Mouse (Mus musculus) CH12.LX (cell line): ENCODE data around the gene Camta1. TPM values are rescaled to one million over a fixed set of nuclear protein-coding genes. Genes with fewer than 3 reads are reported as not detected.

ENCODE experiments used
- DNase-seq: peaks from one replicate; pipeline ENCODE4 v3.0.0-alpha.2; 2013; ENCODE audit errors: extremely low read depth
- H3K27ac ChIP-seq: 2 replicates; pipeline ENCODE4 v1.5.1; 2012; ENCODE audit warnings: low read depth, mild to moderate bottlenecking, control low read depth, moderate library complexity; ENCODE audit not compliant: insufficient read depth
- H3K27me3 ChIP-seq: replicated peaks from 2 replicates; pipeline ENCODE3; 2012; ENCODE audit warnings: inconsistent platforms
- H3K36me3 ChIP-seq, 2 experiments: replicated peaks in 1 of 2; 2 replicates each; pipeline versions ENCODE3 to v1.6.1; 2012; ENCODE audit warnings: inconsistent platforms in 1 of 2, low read length in 1 of 2, mild to moderate bottlenecking in 1 of 2, mixed read lengths in 1 of 2, moderate library complexity in 1 of 2; ENCODE audit not compliant: control insufficient read depth in 1 of 2, insufficient read depth in 1 of 2
- H3K4me1 ChIP-seq, 2 experiments: 2 replicates each; pipeline ENCODE4 v1.6.1; 2012; ENCODE audit warnings: inconsistent platforms in 1 of 2, moderate library complexity in 1 of 2; ENCODE audit not compliant: insufficient read depth in 2 of 2, control insufficient read depth in 1 of 2
- H3K4me2 ChIP-seq: 2 replicates; pipeline ENCODE4 v1.6.1; 2012; ENCODE audit warnings: low read depth, mild to moderate bottlenecking, control low read depth; ENCODE audit not compliant: poor library complexity, insufficient read depth, severe bottlenecking
- H3K4me3 ChIP-seq, 3 experiments: fragments of 150-350 bp in 1 of 3; sonication (generic) in 1 of 3; replicated peaks in 1 of 3; 2 replicates each; pipeline versions ENCODE3 to v1.5.1; 2011 to 2012; ENCODE audit warnings: low read depth in 2 of 3, low read length in 2 of 3, mild to moderate bottlenecking in 2 of 3, moderate library complexity in 2 of 3, control low read depth in 1 of 3, improper control_type of control experiment in 1 of 3, inconsistent platforms in 1 of 3, mixed read lengths in 1 of 3; ENCODE audit not compliant: poor library complexity in 1 of 3
- H3K79me2 ChIP-seq: replicated peaks from 2 replicates; pipeline ENCODE4 v1.6.1; 2012; ENCODE audit warnings: mild to moderate bottlenecking, moderate library complexity; ENCODE audit not compliant: control insufficient read depth, poor library complexity, insufficient read depth, severe bottlenecking; ENCODE audit errors: extremely low read depth
- H3K9ac ChIP-seq: 2 replicates; pipeline ENCODE4 v1.6.1; 2012; ENCODE audit warnings: low read depth, mild to moderate bottlenecking, control low read depth, moderate library complexity; ENCODE audit not compliant: insufficient read depth
- H3K9me3 ChIP-seq: replicated peaks from 2 replicates; pipeline ENCODE3; 2012; ENCODE audit warnings: low read length, inconsistent platforms, mixed read lengths
- CHD1 ChIP-seq: IDR thresholded peaks from 2 replicates; pipeline ENCODE4 v1.6.1; 2012; ENCODE audit warnings: low read depth, low read length, improper control_type of control experiment, inconsistent platforms
- CTCF ChIP-seq, 2 experiments: IDR thresholded peaks in 1 of 2; conservative IDR thresholded peaks in 1 of 2; 2 replicates each; pipeline ENCODE4 v1.5.1; 2011 to 2012; ENCODE audit warnings: low read depth in 2 of 2, low read length in 2 of 2, improper control_type of control experiment in 1 of 2, inconsistent platforms in 1 of 2, mild to moderate bottlenecking in 1 of 2, moderate library complexity in 1 of 2
- EP300 ChIP-seq: IDR thresholded peaks from 2 replicates; pipeline ENCODE4 v1.6.1; 2011; ENCODE audit warnings: low read length, improper control_type of control experiment
- HCFC1 ChIP-seq: IDR thresholded peaks from 2 replicates; pipeline ENCODE4 v1.6.1; 2012; ENCODE audit warnings: low read depth, mild to moderate bottlenecking, inconsistent platforms, low read length, improper control_type of control experiment
- IRF4 ChIP-seq: IDR thresholded peaks from 2 replicates; pipeline ENCODE4 v1.6.1; 2014; ENCODE audit warnings: low read depth, mild to moderate bottlenecking, inconsistent platforms, low read length, improper control_type of control experiment
- KAT2A ChIP-seq: IDR thresholded peaks from 2 replicates; pipeline ENCODE4 v1.6.1; 2012; ENCODE audit warnings: low read length, improper control_type of control experiment, inconsistent platforms; ENCODE audit not compliant: insufficient replicate concordance
- MXI1 ChIP-seq: IDR thresholded peaks from 2 replicates; pipeline ENCODE4 v1.6.1; 2011; ENCODE audit warnings: mild to moderate bottlenecking, low read depth, low read length, improper control_type of control experiment
- POLR2AphosphoS2 ChIP-seq: IDR thresholded peaks from 2 replicates; pipeline ENCODE4 v1.6.1; 2011; ENCODE audit warnings: low read depth, low read length, improper control_type of control experiment
- TBP ChIP-seq: conservative IDR thresholded peaks from 2 replicates; pipeline ENCODE4 v1.6.1; 2011; ENCODE audit warnings: low read depth, low read length, improper control_type of control experiment
- TCF12 ChIP-seq: IDR thresholded peaks from 2 replicates; pipeline ENCODE4 v1.6.1; 2014; ENCODE audit warnings: low read depth, mild to moderate bottlenecking, inconsistent platforms, low read length, improper control_type of control experiment
- UBTF ChIP-seq: IDR thresholded peaks from 2 replicates; pipeline ENCODE4 v1.6.1; 2012; ENCODE audit warnings: low read depth, mild to moderate bottlenecking, inconsistent platforms, low read length, improper control_type of control experiment, moderate library complexity
- USF2 ChIP-seq: conservative IDR thresholded peaks from 2 replicates; pipeline ENCODE4 v1.6.1; 2011; ENCODE audit warnings: low read depth, low read length, improper control_type of control experiment
- dilution Hi-C: fragments of 300-500 bp; cut with MboI; formaldehyde crosslinking; loops from 2 replicates; pipeline ENCODE4 v1.14.3; 2020; ENCODE audit warnings: low sequenced_read_pairs; ENCODE audit not compliant: extremely low pct_unique_long_range_greater_than_20kb, extremely low pct_ligation_motif_present
- in situ Hi-C: fragments of 300-500 bp; cut with MboI; formaldehyde crosslinking; loops from 3 replicates; pipeline ENCODE4 v1.14.3; 2019; ENCODE audit warnings: low sequenced_read_pairs, low pct_ligation_motif_present, low pct_unique_long_range_greater_than_20kb, mixed read lengths
- polyA plus RNA-seq: library from polyadenylated mRNA; unstranded; fragments of >175 nt; gene quantifications from 2 replicates; pipeline ENCODE4 v1.2.1, GENCODE M21; 2012; ENCODE audit warnings: low read depth; ENCODE audit not compliant: insufficient read length
- total RNA-seq, 2 experiments: library from RNA; depleted of rRNA; stranded (reverse); fragments of 300-350 nt in 1 of 2; fragments of >200 nt in 1 of 2; gene quantifications; 2 replicates each; pipeline ENCODE4 v1.2.3; 2012 to 2014

The Camta1 gene
- total and polyA plus RNA-seq, 3 experiments, result 9.9 to 32.5 (median 15.3) TPM

DNA sequence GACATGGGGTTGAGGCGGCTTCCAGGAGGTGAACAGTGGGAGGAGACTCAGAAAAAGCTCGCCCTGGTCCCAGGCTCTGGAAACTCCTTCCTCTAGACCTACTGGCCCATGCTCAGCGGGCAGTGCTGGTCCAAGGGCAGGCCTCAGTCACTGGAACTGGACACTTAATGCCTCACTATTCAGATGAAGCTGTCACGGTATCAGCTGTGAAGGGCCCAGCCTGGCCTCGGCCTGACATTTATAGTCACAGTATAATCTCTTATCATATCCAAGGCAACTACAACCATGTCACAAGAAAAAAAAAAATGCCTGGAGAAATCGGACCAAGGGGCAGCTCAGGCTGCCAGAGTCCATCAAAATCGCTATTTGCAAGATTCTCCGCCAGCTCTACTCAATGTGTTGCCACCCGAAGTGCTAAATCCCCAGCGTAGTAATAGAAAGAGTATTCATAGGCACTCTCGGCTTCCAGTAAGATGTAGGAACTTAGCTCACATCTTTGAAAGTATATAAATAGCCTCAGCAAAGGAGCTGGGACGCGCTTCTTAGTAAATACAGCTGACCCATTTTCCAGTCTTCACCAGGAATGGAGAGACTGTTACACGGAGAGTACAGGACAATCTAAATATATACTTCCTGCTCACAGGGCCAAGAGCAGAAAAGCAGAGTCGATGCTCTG, 110.3 kb downstream of the Camta1 start:
- Histone ChIP-seq H3K27me3 (no peaks in the 10 kb centered on the region), H3K27ac (no peak overlapping the region), H3K79me2 (no peaks in the 10 kb centered on the region), H3K4me1 (no peaks in the 10 kb centered on the region), H3K9me3 (peaks cover 86% of the 10 kb centered on the region), H3K4me2 (no peak overlapping the region), H3K4me3 (no peak overlapping the region), H3K36me3 (no peaks in the 10 kb centered on the region), H3K9ac (no peak overlapping the region)
- in situ Hi-C loops (loop anchor here (25.0 kb wide), 1 partner anchor 589 kb away; no protein-coding TSS in a partner anchor), dilution Hi-C loops (no loop called here)
- no peak for DNase-seq
- TF ChIP-seq HCFC1 (no peak), EP300 (no peak), MXI1 (no peak), TBP (no peak), POLR2AphosphoS2 (no peak), USF2 (no peak)
- TF ChIP-seq, all 38 proteins: peak for 0

DNA sequence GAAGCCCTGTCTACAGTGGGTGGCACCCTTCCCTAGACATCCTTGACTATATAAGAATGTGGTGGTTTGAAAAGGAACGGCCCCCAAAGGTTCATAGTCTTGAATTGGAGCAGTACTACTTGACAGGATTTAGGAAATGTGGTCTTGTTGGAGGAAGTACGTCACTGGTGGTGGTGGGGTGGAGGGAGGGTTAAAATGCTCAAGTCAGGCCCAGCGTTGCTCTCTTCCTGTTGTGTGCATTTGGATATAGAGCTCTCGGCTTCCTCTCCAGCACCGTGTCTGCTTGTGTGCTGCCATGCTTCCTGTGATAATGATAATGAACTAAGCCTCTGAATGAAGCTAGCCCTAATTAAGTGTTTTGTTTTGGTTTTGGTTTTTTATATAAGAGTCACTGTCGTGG, 114.0 kb downstream of the Camta1 start:
- TF ChIP-seq UBTF (no peak), TCF12 (no peak), KAT2A (no peak)
- H3K27ac ChIP-seq, result no peak overlapping the region
- H3K4me2 ChIP-seq, result no peak overlapping the region
- H3K9me3 ChIP-seq, result peaks cover 88% of the 10 kb centered on the region
- H3K36me3 ChIP-seq, result no peaks in the 10 kb centered on the region
- no peak for DNase-seq
- no peaks in the 10 kb centered on the region for H3K4me1 ChIP-seq
- in situ Hi-C loops (no loop called here), dilution Hi-C loops (no loop called here)
- H3K4me3 ChIP-seq, result no peak overlapping the region
- no peaks in the 10 kb centered on the region for H3K79me2 ChIP-seq
- no peak overlapping the region for H3K9ac ChIP-seq
- no peaks in the 10 kb centered on the region for H3K27me3 ChIP-seq

DNA sequence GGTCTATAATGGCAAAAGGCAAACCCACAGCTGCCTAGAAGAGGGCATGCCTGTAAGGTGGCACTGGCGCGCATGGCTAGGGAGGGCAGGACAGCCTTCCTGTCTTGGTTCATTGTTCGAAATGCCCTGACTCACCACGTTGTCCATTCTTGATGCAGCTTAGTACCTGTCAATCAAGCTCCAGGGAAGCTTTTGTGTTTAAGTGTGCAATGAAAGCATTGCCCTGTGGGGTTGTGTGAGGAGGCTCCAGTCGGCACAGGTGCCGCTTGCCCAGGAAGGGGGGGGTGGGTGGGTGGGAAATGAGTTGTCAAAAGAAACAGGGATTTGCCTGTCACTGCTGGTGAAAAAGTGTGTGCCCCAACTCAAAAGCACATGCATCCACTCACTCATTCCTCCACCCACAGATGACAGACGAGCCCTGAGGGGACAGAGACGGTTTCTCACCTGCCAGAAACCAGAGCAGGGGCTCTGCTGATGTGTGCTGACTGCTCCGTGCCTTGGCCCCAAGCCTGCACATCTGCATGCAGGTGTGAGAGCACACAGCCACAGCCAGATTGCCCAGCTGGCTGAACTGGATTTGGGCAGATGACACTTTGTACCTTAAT, 115.6 kb downstream of the Camta1 start:
- Histone ChIP-seq H3K4me1 (no peaks in the 10 kb centered on the region), H3K4me2 (no peak overlapping the region), H3K4me3 (no peak overlapping the region), H3K27ac (no peak overlapping the region), H3K79me2 (no peaks in the 10 kb centered on the region), H3K9me3 (peaks cover 81% of the 10 kb centered on the region), H3K27me3 (no peaks in the 10 kb centered on the region), H3K36me3 (no peaks in the 10 kb centered on the region), H3K9ac (no peak overlapping the region)
- dilution Hi-C loops (no loop called here), in situ Hi-C loops (no loop called here)
- no peak for TF ChIP-seq KAT2A
- no peak for TF ChIP-seq IRF4
- no peak for TF ChIP-seq CTCF (conservative IDR thresholded peaks at IDR 0.05 in 1 of 2, IDR thresholded peaks at IDR 0.05 in 1 of 2; ENCODE audit: low read depth in 2 of 2, low read length in 2 of 2)
- no peak for TF ChIP-seq CHD1
- no peak for TF ChIP-seq EP300
- no peak for DNase-seq
